In genomic region chr17:36355343-36355742, GRCm38 (mm10) we compare ENCODE assay signal across 10 mouse cellular contexts. TPM values are rescaled to one million over a fixed set of nuclear protein-coding genes. Genes with fewer than 3 reads are reported as not detected.
DNase-seq lines count a peak whose midpoint lies in the region; ATAC-seq lines count a peak whose summit lies in the region.
"Not testable (repeated sequence)": the region's sequence is repeated elsewhere in the genome, so short reads cannot be mapped to it uniquely, and the experiment has no call there.
"Had no signal": no experiment of that assay in that cellular context is flagged by ENCODE, and none has a peak within 500 bp of the region (broad histone marks: within the 10 kb centered on the region; RNA-seq: fewer than 3 reads in every experiment).

No protein-coding gene starts in this region.

- not testable (repeated sequence) for H3K4me1 ChIP-seq in midbrain, embryonic 11.5 days (ENCODE audit: control insufficient read depth, insufficient read depth, low read length)

- H3K27me3 ChIP-seq in midbrain, embryonic 11.5 days (ENCODE audit: control insufficient read depth, insufficient read depth, low read length) = not testable (repeated sequence)

- not testable (repeated sequence) for ATAC-seq in midbrain, embryonic 11.5 days (ENCODE audit: low FRiP score)

- not testable (repeated sequence) for H3K4me3 ChIP-seq in midbrain, embryonic 11.5 days (ENCODE audit: low read depth, low read length)

- not testable (repeated sequence) for H3K9me3 ChIP-seq in midbrain, embryonic 11.5 days (ENCODE audit: control insufficient read depth, low read length)

- not testable (repeated sequence) for H3K36me3 ChIP-seq in midbrain, embryonic 11.5 days (ENCODE audit: control insufficient read depth, insufficient read depth, low read length)

- not testable (repeated sequence) for H3K9ac ChIP-seq in midbrain, embryonic 11.5 days (ENCODE audit: low read length)

- DNase-seq in adrenal gland, adult (ENCODE audit: inconsistent age in 2 of 2, low spot score in 1 of 2) = peak; percentile 50 to 84
- peak; percentile 77 for DNase-seq in embryo, embryonic 10 days (ENCODE audit: low spot score)
- DNase-seq in gastrocnemius, postnatal 10 days = peak; percentile 62
- DNase-seq in kidney, adult 18-20 months = peak; percentile 49
- DNase-seq in left cerebral cortex, adult 8-10 months (ENCODE audit: low spot score in 2 of 2) = peak; percentile 22 to 67
- peak; percentile 87 for DNase-seq in midbrain, embryonic 11.5 days (ENCODE audit: low spot score, missing footprints)
- DNase-seq in right cerebral cortex, postnatal 36 days (ENCODE audit: low spot score in 2 of 2) = peak; percentile 56 to 65

- H3K27ac ChIP-seq in midbrain, embryonic 11.5 days (ENCODE audit: low read depth, low read length) = not testable (repeated sequence)

- H3K4me2 ChIP-seq in midbrain, embryonic 11.5 days = not testable (repeated sequence)

RNA-seq across cellular contexts. Expression of gene H2-M10.3, which starts 12.9 kb away (rescaled TPM):
- total RNA-seq in gastrocnemius, postnatal 10 days (2021) = not detected
- not detected for total RNA-seq in left cerebral cortex, adult 8-10 months (2022)
- polyA plus RNA-seq in midbrain, embryonic 11.5 days (2014; fragmentation: Nextera tagmentation; extraction: Ambion mirVana) = not detected in 2 replicates
- polyA plus RNA-seq: embryonic facial prominence, embryonic 15.5 days; intestine, embryonic 16.5 days; neural tube, embryonic 12.5 days had no signal

RNA-seq across cellular contexts. Expression of gene H2-M10.1, which starts 29.4 kb away (rescaled TPM):
- total RNA-seq in gastrocnemius, postnatal 10 days (2021) = not detected
- not detected for total RNA-seq in left cerebral cortex, adult 8-10 months (2022)
- not detected in 2 replicates for polyA plus RNA-seq in midbrain, embryonic 11.5 days (2014; fragmentation: Nextera tagmentation; extraction: Ambion mirVana)
- polyA plus RNA-seq: embryonic facial prominence, embryonic 15.5 days; intestine, embryonic 16.5 days; neural tube, embryonic 12.5 days had no signal
